Mouse (Mus musculus) embryo, embryonic 10.5 days (tissue): ENCODE data around the gene Arhgap19.

Experiments
- DNase-seq: peaks from one replicate; pipeline ENCODE4 v3.0.0-alpha.2; 2015; ENCODE audit warnings: low spot score

Gene Arhgap19

DNA sequence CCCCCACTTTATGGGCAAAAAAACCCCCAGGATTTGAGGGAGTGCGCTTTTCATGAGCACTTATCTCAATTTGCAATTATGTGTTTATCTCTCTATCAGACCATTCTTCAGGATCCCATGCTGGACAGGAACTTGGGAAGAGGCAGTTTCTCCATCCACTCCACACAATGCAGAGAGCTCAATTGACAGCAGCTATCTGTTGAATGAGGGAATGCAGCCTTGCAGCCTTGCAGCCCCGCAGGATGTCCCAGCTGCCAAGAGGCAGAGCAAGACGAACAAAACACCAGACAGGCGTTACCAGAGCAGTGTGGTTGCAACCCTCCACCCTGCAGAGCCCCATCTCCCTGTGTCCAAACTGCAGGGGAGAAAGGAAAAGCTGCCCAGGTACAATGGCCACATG, 63.0 kb downstream of the Arhgap19 start:
- DNase-seq: no peak

GRCm38 (mm10) chr19:41738429-41738805, 63.4 kb downstream of the Arhgap19 start:
- no peak for DNase-seq

- DNase-seq: no peak
These were observed 64.0 kb downstream of the Arhgap19 start for GRCm38 (mm10) chr19:41737657-41738428.

- DNase-seq: peak; percentile 62
These were observed 67.2 kb downstream of the Arhgap19 start for GRCm38 (mm10) chr19:41734685-41735084.

DNA sequence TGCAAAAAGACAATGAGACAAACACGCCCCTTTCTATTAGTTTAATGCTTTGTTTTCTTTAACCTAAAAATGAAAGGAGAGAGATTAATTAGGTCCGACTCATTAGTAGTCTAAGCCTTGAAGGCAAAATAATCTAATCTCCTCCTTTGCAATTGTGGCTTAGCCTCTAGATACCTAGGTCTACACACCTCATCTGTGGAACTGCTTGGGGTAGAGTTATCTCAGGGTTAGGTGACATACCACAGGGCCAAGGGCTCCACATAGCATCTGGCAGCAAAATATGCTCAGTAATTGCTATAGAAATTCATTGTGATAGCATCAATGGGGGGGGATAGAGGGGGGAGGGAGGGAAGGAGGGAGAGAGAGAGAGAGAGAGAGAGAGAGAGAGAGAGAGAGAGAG, 76.4 kb downstream of the Arhgap19 start:
- no peak for DNase-seq

DNA sequence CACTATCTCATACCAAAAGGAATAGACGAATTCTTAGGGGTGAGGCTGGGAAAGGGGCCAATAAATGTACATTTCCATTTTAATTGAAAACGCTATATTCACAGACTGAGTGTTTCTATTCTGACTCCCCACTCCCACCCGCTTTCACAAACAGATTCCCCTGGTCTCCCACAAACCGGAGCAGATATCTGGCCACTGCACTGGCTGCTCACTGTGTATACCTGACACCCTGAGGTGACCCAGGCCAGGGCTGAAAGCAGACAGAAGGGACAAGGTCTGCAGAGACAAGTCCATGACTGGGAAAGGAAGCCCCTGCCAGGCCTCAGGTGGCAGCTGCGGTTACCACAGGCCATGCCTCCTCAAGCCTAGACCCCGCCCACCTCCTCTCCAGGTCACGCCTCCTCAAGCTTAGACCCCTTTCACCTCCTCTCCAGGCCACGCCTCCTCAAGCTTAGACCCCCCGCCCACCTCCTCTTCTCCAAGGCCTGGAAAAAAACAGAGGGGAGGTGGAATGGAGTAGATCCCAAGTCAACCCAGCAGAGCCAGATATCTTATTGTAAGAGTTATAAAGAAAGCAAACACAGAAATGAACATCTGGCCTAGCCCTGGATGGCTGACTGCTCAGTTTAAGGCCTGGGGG, 76.9 kb downstream of the Arhgap19 start:
- peak; percentile 84 for DNase-seq

GRCm38 (mm10) chr19:41723337-41723736, 78.5 kb downstream of the Arhgap19 start:
- DNase-seq: no peak

GRCm38 (mm10) chr19:41719436-41719835, 82.4 kb downstream of the Arhgap19 start:
- no peak for DNase-seq
